Mouse (Mus musculus) forebrain, embryonic 10.5 days (tissue): ENCODE measurements at regions not wholly inside any gene's neighbourhood (a gene's known extent, or its start where the extent isn't known, plus 50 kb on each side); places are given as distances from the start of the nearest gene placed in this dataset. TPM values are rescaled to one million over a fixed set of nuclear protein-coding genes. Genes with fewer than 3 reads are reported as not detected.

ENCODE experiments used
- microRNA-seq: library from miRNA; unstranded; fragments of <30 nt; microRNA quantifications from one replicate; pipeline ENCODE4, GENCODE M21; 2017

Small RNA genes in the stretch of these regions (microRNA-seq; reads per million reads assigned to microRNA genes)
- not detected for gene Gm25950
